Mouse (Mus musculus): ENCODE measurements around the gene Gm9999.

Gm9999 gene

DNA sequence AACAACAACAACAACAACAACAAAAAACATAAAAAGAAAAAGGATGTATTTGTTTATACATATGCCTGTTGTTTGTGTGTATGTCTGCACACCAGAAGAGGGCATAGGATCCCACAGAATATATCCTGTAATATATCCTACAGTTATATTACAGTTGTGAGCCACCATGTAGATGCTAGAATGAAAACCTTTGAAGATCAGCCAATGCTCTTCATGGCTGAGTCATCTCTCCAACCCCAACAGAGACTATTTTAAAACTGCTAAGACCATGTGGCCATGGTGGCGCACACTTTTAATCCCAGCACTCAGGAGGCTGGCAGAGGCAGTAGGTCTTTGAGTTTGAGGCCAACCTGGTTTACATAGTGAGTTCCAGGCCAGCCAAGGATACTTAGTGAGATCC, 44.1 kb downstream of the Gm9999 start:
- no peak for DNase-seq (ENCODE audit: low spot score in 2 of 2)

DNA sequence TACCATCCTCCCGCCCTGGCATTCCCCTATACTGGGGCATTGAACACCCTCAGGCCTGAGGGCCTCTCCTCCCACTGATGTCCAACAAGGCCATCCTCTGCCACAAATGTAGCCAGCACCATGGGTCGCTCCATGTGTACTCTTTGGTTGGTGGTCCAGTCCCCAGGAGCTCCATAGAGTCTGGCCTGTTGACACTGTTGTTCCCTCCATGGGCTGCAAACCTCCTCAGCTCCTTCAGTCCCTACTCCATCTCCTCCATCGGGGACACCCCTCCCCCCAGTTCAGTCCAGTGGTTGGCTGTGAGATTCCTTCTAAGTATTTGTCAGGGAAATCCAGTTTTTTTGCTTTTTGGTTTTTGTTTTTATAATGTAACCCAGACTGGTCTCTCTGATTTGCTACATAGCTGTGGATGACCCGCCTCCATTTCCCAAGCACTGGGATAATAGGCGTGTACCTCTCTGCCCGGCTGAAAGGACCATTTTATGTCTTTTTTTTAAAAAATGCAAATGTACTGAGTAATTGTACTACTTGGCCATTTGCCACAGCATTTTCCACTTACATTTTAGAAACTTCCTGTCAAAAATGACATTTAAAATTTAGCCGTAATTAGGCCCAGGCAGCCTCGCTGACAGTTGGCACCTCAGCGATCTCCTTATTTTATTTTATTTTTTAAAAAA, 47.3 kb downstream of the Gm9999 start:
- no peak for DNase-seq (ENCODE audit: low spot score in 2 of 2)

DNA sequence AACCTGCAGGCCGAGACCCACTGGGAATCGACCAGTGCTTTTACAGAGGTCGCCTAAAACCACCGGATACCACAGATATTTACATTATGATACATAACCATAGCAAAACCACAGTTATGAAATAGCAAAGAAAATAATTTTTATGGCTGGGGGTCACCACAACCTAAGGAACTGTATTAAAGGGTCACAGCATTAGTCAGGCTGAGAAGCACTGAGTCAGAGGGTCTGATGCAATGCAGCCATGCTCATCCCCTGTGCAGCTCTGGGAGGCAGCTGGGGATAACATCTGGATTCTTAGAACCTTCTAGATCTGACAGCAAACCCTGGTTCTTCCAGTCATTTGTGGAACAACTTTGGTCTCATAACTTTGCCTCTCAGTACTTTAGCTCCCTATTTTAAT, 48.0 kb downstream of the Gm9999 start:
- no peak for DNase-seq (ENCODE audit: low spot score in 2 of 2)

DNA sequence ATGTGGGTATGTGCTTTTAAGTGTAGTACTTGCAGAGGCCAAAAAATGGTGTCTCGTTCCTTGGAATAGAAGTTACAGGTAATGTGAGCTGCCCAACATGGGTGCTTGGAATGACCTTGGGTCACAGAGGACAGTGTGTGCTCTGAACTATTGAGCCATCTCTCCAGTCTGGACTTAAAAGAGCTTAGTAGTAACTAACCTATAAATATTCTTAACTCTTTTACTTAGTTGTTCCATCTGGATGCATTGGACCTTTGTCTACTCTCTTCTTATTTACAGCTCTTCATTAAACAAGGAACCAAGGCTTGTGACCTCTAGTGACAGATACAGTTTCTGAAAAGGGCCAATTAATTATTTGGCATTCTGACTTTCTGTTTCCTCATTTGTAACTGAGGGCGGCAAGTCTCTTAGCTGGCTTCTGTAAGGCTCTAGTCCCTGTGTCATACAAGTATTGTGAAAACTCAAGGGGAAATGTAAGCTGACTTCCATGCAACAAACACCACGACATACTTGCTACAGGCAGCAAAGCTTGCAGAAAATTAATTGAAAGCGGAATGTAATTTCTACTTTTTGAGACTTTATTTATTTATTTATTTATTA, 51.5 kb downstream of the Gm9999 start:
- no peak for DNase-seq (ENCODE audit: low spot score in 2 of 2)

DNA sequence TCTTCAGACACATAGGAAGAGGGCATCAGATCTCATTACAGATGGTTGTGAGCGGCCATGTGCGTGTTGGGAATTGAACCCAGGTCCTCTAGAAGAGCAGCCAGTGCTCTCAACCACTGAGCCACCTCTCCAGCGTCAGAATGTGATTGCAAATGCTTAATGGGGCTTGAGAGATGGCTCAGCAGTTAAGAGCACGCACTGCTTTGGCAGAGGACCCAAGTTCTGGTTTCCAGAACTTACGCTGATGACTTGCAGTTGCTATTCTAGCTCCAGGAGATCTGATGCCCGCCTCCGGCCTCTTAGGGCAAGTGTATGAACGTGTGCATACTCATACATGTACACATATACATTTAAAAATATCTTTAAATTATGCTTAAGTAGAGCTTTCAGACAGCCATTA, 52.0 kb downstream of the Gm9999 start:
- no peak for DNase-seq (ENCODE audit: low spot score in 2 of 2)

Measured in spleen, postnatal 10 days (tissue).